Mouse (Mus musculus) lung, embryonic 16.5 days (tissue): ENCODE data around the gene Zfp385a. TPM values are rescaled to one million over a fixed set of nuclear protein-coding genes. Genes with fewer than 3 reads are reported as not detected.

Experiments
- ATAC-seq: fragments of 200-750 bp; cut with Nextera tagmentation; 2 replicates; pipeline ENCODE4 v1.8.0; 2017; ENCODE audit warnings: low read depth, mild to moderate bottlenecking, moderate library complexity
- H3K27ac ChIP-seq: fragments of 300-500 bp; sonication (generic); 2 replicates; pipeline ENCODE4 v1.5.1; 2014; ENCODE audit warnings: mild to moderate bottlenecking, control low read depth, low read length
- H3K27me3 ChIP-seq: fragments of 300-500 bp; sonication (generic); 2 replicates; pipeline ENCODE4 v1.6.1; 2014; ENCODE audit warnings: low read depth, low read length, mixed read lengths; ENCODE audit not compliant: control insufficient read depth, insufficient read depth
- H3K36me3 ChIP-seq: fragments of 300-500 bp; sonication (generic); 2 replicates; pipeline ENCODE4 v1.6.1; 2014; ENCODE audit warnings: low read length; ENCODE audit not compliant: control insufficient read depth, insufficient read depth
- H3K4me1 ChIP-seq: fragments of 300-500 bp; sonication (generic); replicated peaks from 2 replicates; pipeline ENCODE4 v1.6.1; 2014; ENCODE audit warnings: low read length, mixed read lengths; ENCODE audit not compliant: control insufficient read depth, insufficient read depth
- H3K4me2 ChIP-seq: fragments of 300-500 bp; sonication (generic); 2 replicates; pipeline ENCODE4 v1.6.1; 2014; ENCODE audit warnings: low read depth, low read length, control low read depth
- H3K4me3 ChIP-seq: fragments of 300-500 bp; sonication (generic); 2 replicates; pipeline ENCODE4 v1.5.1; 2014; ENCODE audit warnings: mild to moderate bottlenecking, low read length, control low read depth
- H3K9ac ChIP-seq: fragments of 300-500 bp; sonication (generic); 2 replicates; pipeline ENCODE4 v1.6.1; 2014; ENCODE audit warnings: low read length, control low read depth
- H3K9me3 ChIP-seq: fragments of 300-500 bp; sonication (generic); 2 replicates; pipeline ENCODE4 v1.6.1; 2016; ENCODE audit warnings: low read length; ENCODE audit not compliant: control insufficient read depth
- WGBS: fragments of 180-500 bp; shearing (Covaris S2); extraction: QIAGEN DNeasy Blood & Tissue Kit; methylation state at CpG from one replicate; pipeline ENCODE4 v1.1.7; 2014; 5-methylcytosine and 5-hydroxymethylcytosine counted together
- polyA plus RNA-seq: library from polyadenylated mRNA; unstranded; fragments of >200 nt; fragmentation: Nextera tagmentation; extraction: Ambion mirVana; gene quantifications from 2 replicates; pipeline ENCODE4 v1.2.1, GENCODE M21; 2015

The Zfp385a gene
- polyA plus RNA-seq, result 7.6 and 8.6 TPM in 2 replicates

GRCm38 (mm10) chr15:103339961-103340337, at the start of gene Zfp385a:
TSS of gene Zfp385a (minus strand) at chr15:103340093.
- H3K27me3 ChIP-seq, result peaks cover 42% of the 10 kb centered on the region
- H3K9me3 ChIP-seq, result no peaks in the 10 kb centered on the region
- peak within 1 kb of the TSS; percentile 60 for H3K4me3 ChIP-seq
- H3K9ac ChIP-seq, result peak within 1 kb of the TSS; percentile 58
- peak; percentile 51 for ATAC-seq
- peaks cover 8% of the 10 kb centered on the region for H3K36me3 ChIP-seq
- peaks cover 5% of the 10 kb centered on the region; the same call in 1 of the 2 replicates for H3K4me1 ChIP-seq
- 1% methylated on average over 26 of the region's 26 CpGs for WGBS
- peak within 1 kb of the TSS; percentile 89 for H3K4me2 ChIP-seq
- no peak within 1 kb of the TSS for H3K27ac ChIP-seq

- ATAC-seq, result peak; percentile 52; the same call in 1 of the 2 replicates
- no peaks in the 10 kb centered on the region for H3K9me3 ChIP-seq
- peaks cover 5% of the 10 kb centered on the region; the same call in 1 of the 2 replicates for H3K4me1 ChIP-seq
- no peaks in the 10 kb centered on the region for H3K27me3 ChIP-seq
- H3K4me2 ChIP-seq, result no peak overlapping the region
- H3K36me3 ChIP-seq, result no peaks in the 10 kb centered on the region
- 51% methylated on average over 3 of the region's 4 CpGs for WGBS
- no peak overlapping the region for H3K4me3 ChIP-seq
- H3K9ac ChIP-seq, result no peak overlapping the region
- no peak overlapping the region for H3K27ac ChIP-seq
Observed at GRCm38 (mm10) chr15:103388556-103389145, 48.8 kb upstream of the Zfp385a start.

- no peaks in the 10 kb centered on the region for H3K9me3 ChIP-seq
- peak overlapping the region; percentile 84 for H3K27ac ChIP-seq
- no peaks in the 10 kb centered on the region for H3K36me3 ChIP-seq
- no peaks in the 10 kb centered on the region for H3K27me3 ChIP-seq
- ATAC-seq, result peak; percentile 75
- 53% methylated on average over 7 of the region's 7 CpGs for WGBS
- H3K9ac ChIP-seq, result no peak overlapping the region
- peak overlapping the region; percentile 23 for H3K4me2 ChIP-seq
- H3K4me1 ChIP-seq, result peaks cover 12% of the 10 kb centered on the region
- peak overlapping the region; percentile 21 for H3K4me3 ChIP-seq
Observed at GRCm38 (mm10) chr15:103383771-103384488, 44.0 kb upstream of the Zfp385a start.

GRCm38 (mm10) chr15:103382795-103383406, 43.0 kb upstream of the Zfp385a start:
- no peak overlapping the region for H3K9ac ChIP-seq
- H3K27me3 ChIP-seq, result no peaks in the 10 kb centered on the region
- no peak overlapping the region for H3K4me3 ChIP-seq
- peak; percentile 87 for ATAC-seq
- 21% methylated on average over 5 of the region's 5 CpGs for WGBS
- H3K36me3 ChIP-seq, result no peaks in the 10 kb centered on the region
- peak overlapping the region; percentile 23; the same call in 1 of the 2 replicates for H3K4me2 ChIP-seq
- peaks cover 17% of the 10 kb centered on the region for H3K4me1 ChIP-seq
- H3K9me3 ChIP-seq, result no peaks in the 10 kb centered on the region
- peak overlapping the region; percentile 84 for H3K27ac ChIP-seq

GRCm38 (mm10) chr15:103382075-103382474, 42.2 kb upstream of the Zfp385a start:
- Histone ChIP-seq H3K4me1 (peaks cover 22% of the 10 kb centered on the region), H3K27me3 (no peaks in the 10 kb centered on the region), H3K4me3 (no peak overlapping the region), H3K27ac (no peak overlapping the region), H3K36me3 (no peaks in the 10 kb centered on the region), H3K9ac (no peak overlapping the region), H3K4me2 (no peak overlapping the region), H3K9me3 (no peaks in the 10 kb centered on the region)
- no peak for ATAC-seq
- 77% methylated on average over 2 of the region's 2 CpGs for WGBS

GRCm38 (mm10) chr15:103378665-103379356, 38.9 kb upstream of the Zfp385a start:
- Histone ChIP-seq H3K27me3 (no peaks in the 10 kb centered on the region), H3K27ac (peak overlapping the region; percentile 3), H3K4me2 (no peak overlapping the region), H3K4me3 (no peak overlapping the region), H3K36me3 (no peaks in the 10 kb centered on the region), H3K9me3 (no peaks in the 10 kb centered on the region), H3K4me1 (peaks cover 22% of the 10 kb centered on the region), H3K9ac (no peak overlapping the region)
- no peak for ATAC-seq
- WGBS, result 24% methylated on average over 3 of the region's 3 CpGs

- peak; percentile 52 for ATAC-seq
- peaks cover 16% of the 10 kb centered on the region for H3K4me1 ChIP-seq
- no peaks in the 10 kb centered on the region for H3K36me3 ChIP-seq
- H3K9me3 ChIP-seq, result no peaks in the 10 kb centered on the region
- H3K27me3 ChIP-seq, result no peaks in the 10 kb centered on the region
- H3K27ac ChIP-seq, result peak overlapping the region; percentile 77
- no peak overlapping the region for H3K4me3 ChIP-seq
- H3K9ac ChIP-seq, result no peak overlapping the region
- H3K4me2 ChIP-seq, result peak overlapping the region; percentile 13; the same call in 1 of the 2 replicates
- 52% methylated on average over 3 of the region's 3 CpGs for WGBS
Observed at GRCm38 (mm10) chr15:103377752-103378664, 38.1 kb upstream of the Zfp385a start.

GRCm38 (mm10) chr15:103376837-103377269, 37.0 kb upstream of the Zfp385a start:
- peak overlapping the region; percentile 60 for H3K27ac ChIP-seq
- no peak overlapping the region; the same call in 1 of the 2 replicates for H3K4me2 ChIP-seq
- peaks cover 14% of the 10 kb centered on the region for H3K4me1 ChIP-seq
- H3K27me3 ChIP-seq, result no peaks in the 10 kb centered on the region
- ATAC-seq, result no peak
- 33% methylated on average over 8 of the region's 8 CpGs for whole genome bisulfite sequencing
- H3K9me3 ChIP-seq, result no peaks in the 10 kb centered on the region
- no peaks in the 10 kb centered on the region for H3K36me3 ChIP-seq
- H3K9ac ChIP-seq, result 0 out of 2 replicates have a peak overlapping the region, but pooled peaks have one; percentile 1
- H3K4me3 ChIP-seq, result no peak overlapping the region
